Mouse (Mus musculus): ENCODE measurements at regions not wholly inside any gene's neighbourhood (a gene's known extent, or its start where the extent isn't known, plus 50 kb on each side); places are given as distances from the start of the nearest gene placed in this dataset.

DNA sequence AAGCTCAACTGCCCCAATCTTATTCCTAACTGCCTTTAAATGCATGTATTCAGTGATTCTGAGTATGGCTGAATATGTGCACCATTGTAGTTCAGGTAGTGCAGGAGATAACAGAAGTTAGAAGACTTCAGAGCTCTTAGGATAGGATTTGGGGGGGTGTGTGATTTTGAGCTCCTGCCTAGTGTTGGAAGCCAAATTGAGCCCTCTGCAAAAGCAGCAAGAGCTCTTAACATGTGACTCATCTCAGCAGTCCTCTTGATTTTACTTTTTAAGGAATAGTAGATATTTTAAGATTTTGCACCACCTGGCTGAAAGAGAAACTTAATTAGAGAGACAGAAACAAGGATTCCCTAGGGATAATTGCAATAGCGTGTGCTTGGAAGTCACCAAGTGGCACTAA lies 277.3 kb upstream of the Gm597 start:
- DNase-seq (ENCODE audit: low spot score), result peak; percentile 28

- DNase-seq (ENCODE audit: low spot score), result no peak
These were observed 233.7 kb upstream of the Gm597 start for GRCm38 (mm10) chr1:29013791-29014190.

DNA sequence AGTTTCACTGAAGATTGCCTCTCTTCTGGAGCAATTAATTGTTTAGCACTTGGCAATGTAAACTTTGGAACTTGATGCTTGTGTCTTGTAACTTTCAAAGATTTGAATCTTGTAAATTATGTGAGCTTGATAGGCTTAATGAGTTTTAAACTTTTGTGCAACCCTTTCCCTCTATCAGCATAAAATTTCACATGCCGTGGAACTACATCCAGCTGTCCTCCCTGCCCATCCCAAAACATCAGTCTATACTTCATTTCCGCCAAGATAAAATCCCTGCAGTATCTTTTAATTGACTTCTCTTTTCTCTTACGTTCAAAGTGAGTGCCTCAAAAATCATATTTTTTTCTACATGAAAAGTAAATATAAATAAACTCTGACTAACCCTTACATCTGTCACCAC lies 221.1 kb upstream of the Gm597 start:
- no peak for DNase-seq (ENCODE audit: low spot score)

DNA sequence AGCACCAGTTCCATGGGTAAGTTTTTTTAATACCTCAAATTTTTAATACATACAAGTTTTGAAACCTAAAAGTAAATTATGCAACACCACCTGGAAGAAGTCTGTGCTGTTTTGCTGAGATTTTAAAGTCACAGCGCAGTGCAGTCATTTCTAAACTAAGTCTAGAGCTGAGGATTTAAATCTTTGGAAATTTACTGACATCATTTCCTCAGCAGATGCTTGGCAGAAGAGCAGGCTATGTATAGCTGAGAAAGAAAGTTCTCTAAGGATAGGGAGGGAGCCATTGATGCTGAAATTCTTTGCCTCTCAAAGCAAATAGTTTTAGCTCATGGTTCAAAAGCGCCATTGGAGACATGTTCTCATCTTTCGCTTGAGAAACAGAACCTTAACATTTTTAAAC lies 190.9 kb upstream of the Gm597 start:
- no peak for DNase-seq (ENCODE audit: low spot score)

Measured in MN1 (cell line).